Mouse (Mus musculus): ENCODE measurements at regions not wholly inside any gene's neighbourhood (a gene's known extent, or its start where the extent isn't known, plus 50 kb on each side); places are given as distances from the start of the nearest gene placed in this dataset.

DNA sequence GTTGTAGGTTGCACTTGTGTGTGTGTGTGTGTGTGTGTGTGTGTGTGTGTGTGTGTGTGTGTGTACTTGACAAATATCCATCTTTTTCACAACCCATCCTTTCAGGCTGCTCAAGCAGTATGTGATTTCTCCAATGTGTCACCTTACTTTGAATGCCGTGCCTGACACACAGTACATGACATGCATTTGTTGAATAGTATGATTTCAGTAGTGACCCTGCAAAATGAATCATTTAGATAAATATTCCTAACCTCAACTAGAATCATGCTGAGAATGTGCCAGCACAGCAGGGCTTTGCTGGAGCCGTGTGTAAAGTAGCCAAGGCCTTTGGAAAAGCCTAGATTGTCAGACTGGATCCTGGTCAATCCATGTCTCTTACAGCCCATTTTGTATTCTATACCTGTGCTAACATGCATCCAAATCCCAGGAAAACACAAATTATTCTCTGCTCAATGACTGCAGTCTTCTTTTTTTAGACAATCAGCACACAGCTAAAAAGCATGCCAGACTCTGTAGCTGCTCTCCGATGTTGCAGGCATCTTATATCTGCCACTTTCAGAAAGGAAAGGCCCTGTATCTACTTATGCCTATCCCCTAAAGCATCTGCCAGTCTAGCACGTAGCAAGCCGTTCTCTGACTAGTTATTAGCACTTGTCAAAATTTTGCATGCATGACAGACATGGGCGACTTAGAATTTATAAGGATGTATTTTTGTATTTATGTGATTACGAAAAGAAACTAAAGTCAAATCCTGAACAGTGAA lies 60.0 kb upstream of the Gpr141 start:
- DNase-seq (ENCODE audit: low spot score in 2 of 2): no peak

DNA sequence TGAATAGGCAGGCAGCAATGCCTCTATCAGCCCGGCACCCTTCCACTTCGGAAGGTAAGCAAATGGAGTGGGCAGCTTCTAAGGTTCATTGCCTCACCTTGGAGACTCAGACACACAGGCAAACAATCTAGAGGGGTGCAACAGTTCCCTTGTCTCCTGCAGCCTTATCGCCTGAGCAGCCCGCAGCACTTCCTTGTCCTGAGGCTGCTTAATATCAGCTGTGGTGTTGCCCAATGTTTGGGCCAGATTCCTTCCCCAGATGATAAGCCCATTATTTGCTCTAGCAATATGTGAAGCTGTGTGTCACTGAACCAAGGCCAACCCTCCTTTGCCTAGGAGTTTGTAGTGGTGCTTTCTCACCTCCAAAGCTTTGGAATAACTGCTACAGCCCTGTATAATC lies 58.8 kb upstream of the Gpr141 start:
- DNase-seq (ENCODE audit: low spot score in 2 of 2): no peak

DNA sequence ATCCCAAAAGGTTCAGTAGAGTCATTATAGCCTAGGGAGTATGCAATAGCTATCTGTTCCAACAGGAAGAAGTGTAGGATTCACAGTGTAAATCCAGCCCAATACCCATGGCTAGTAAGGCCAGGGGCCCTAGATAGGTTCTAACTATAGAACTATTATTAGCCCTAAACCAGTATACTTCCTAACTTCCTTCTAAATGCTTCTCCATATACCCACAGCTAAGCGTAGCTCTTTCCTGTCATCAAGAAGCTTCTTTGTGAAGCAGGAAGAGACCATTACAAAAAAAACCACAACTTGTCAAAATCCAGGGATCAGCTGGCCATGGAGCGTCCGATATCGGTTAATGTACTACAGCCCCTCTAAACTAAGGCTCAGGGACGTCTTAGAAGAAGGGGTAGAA lies 57.7 kb upstream of the Gpr141 start:
- no peak for DNase-seq (ENCODE audit: low spot score in 2 of 2)

GRCm38 (mm10) chr13:19874621-19875249 lies 50.7 kb upstream of the Gpr141 start:
- DNase-seq (ENCODE audit: low spot score in 2 of 2): no peak
